Mouse (Mus musculus): ENCODE measurements at regions not wholly inside any gene's neighbourhood (a gene's known extent, or its start where the extent isn't known, plus 50 kb on each side); places are given as distances from the start of the nearest gene placed in this dataset.

GRCm38 (mm10) chr1:136706509-136706908 lies 81.8 kb downstream of the Zfp281 start:
- TF ChIP-seq CTCF (conservative IDR thresholded peaks at IDR 0.05; ENCODE audit: low read length) (no peak), NANOG (IDR thresholded peaks at IDR 0.05; ENCODE audit: borderline replicate concordance, low read length) (no peak), POU5F1 (IDR thresholded peaks at IDR 0.05; ENCODE audit: borderline replicate concordance, low read length) (no peak)
